Mouse (Mus musculus): ENCODE results near the gene Rnf103. TPM values are rescaled to one million over a fixed set of nuclear protein-coding genes. Genes with fewer than 3 reads are reported as not detected.

Rnf103 gene
- total and polyA plus RNA-seq, 2 experiments from 2014 or later, result 21.3 to 41.0 TPM

- 88% methylated on average over 2 of the region's 2 CpGs for WGBS
- no peak for DNase-seq
- Histone ChIP-seq H3K36me3 (ENCODE audit: insufficient read depth) (peaks cover 26% of the 10 kb centered on the region), H3K4me2 (ENCODE audit: low read depth) (no peak overlapping the region), H3K9ac (no peak overlapping the region), H3K4me1 (ENCODE audit: insufficient read depth) (no peaks in the 10 kb centered on the region), H3K27me3 (ENCODE audit: insufficient read depth, low read length) (no peaks in the 10 kb centered on the region), H3K9me3 (ENCODE audit: low read length) (no peaks in the 10 kb centered on the region), H3K4me3 (ENCODE audit: low read depth, low read length) (no peak overlapping the region), H3K27ac (ENCODE audit: low read depth, low read length) (no peak overlapping the region)
- TF ChIP-seq CTCF (IDR thresholded peaks at IDR 0.05; ENCODE audit: low read depth), result no peak
- ATAC-seq, result no peak
Observed at GRCm38 (mm10) chr6:71505671-71506070, 12.0 kb downstream of the Rnf103 start.

- peaks cover 7% of the 10 kb centered on the region; the same call in 1 of the 2 replicates for H3K36me3 ChIP-seq (ENCODE audit: insufficient read depth)
- 85% methylated on average over 4 of the region's 4 CpGs for WGBS
- no peaks in the 10 kb centered on the region for H3K27me3 ChIP-seq (ENCODE audit: insufficient read depth, low read length)
- H3K27ac ChIP-seq (ENCODE audit: low read depth, low read length), result no peak overlapping the region
- no peak for DNase-seq
- no peak for TF ChIP-seq CTCF (IDR thresholded peaks at IDR 0.05; ENCODE audit: low read depth)
- no peak overlapping the region for H3K9ac ChIP-seq
- no peaks in the 10 kb centered on the region for H3K4me1 ChIP-seq (ENCODE audit: insufficient read depth)
- H3K9me3 ChIP-seq (ENCODE audit: low read length), result no peaks in the 10 kb centered on the region
- no peak for ATAC-seq
- no peak overlapping the region for H3K4me3 ChIP-seq (ENCODE audit: low read depth, low read length)
- no peak overlapping the region for H3K4me2 ChIP-seq (ENCODE audit: low read depth)
Observed at GRCm38 (mm10) chr6:71519476-71519875, 25.8 kb downstream of the Rnf103 start.

GRCm38 (mm10) chr6:71525556-71525955 lies 31.9 kb downstream of the Rnf103 start:
- DNase-seq, result peak; percentile 70
- 43% methylated on average over 3 of the region's 3 CpGs for WGBS

GRCm38 (mm10) chr6:71527056-71527455 lies 33.4 kb downstream of the Rnf103 start:
- Histone ChIP-seq H3K27ac (ENCODE audit: low read depth, low read length) (no peak overlapping the region), H3K4me2 (ENCODE audit: low read depth) (no peak overlapping the region), H3K27me3 (ENCODE audit: insufficient read depth, low read length) (no peaks in the 10 kb centered on the region), H3K9ac (no peak overlapping the region), H3K4me1 (ENCODE audit: insufficient read depth) (no peaks in the 10 kb centered on the region), H3K36me3 (ENCODE audit: insufficient read depth) (0 out of 2 replicates have a peak, but pooled peaks cover 5% of the 10 kb centered on the region), H3K9me3 (ENCODE audit: low read length) (no peaks in the 10 kb centered on the region), H3K4me3 (ENCODE audit: low read depth, low read length) (no peak overlapping the region)
- ATAC-seq (no peak), DNase-seq (no peak)
- no peak for TF ChIP-seq CTCF (IDR thresholded peaks at IDR 0.05; ENCODE audit: low read depth)
- WGBS, result 89% methylated on average over 10 of the region's 10 CpGs

More at GRCm38 (mm10) chr6:71525556-71525955, 31.9 kb downstream of the Rnf103 start:
- Histone ChIP-seq H3K4me2 (ENCODE audit: low read depth) (no peak overlapping the region), H3K36me3 (ENCODE audit: insufficient read depth) (0 out of 2 replicates have a peak, but pooled peaks cover 5% of the 10 kb centered on the region), H3K9me3 (ENCODE audit: low read length) (no peaks in the 10 kb centered on the region), H3K9ac (no peak overlapping the region), H3K4me1 (ENCODE audit: insufficient read depth) (no peaks in the 10 kb centered on the region), H3K27me3 (ENCODE audit: insufficient read depth, low read length) (no peaks in the 10 kb centered on the region), H3K27ac (ENCODE audit: low read depth, low read length) (no peak overlapping the region), H3K4me3 (ENCODE audit: low read depth, low read length) (no peak overlapping the region)
- TF ChIP-seq CTCF (IDR thresholded peaks at IDR 0.05; ENCODE audit: low read depth), result no peak
- peak; percentile 86 for ATAC-seq

- TF ChIP-seq CTCF (IDR thresholded peaks at IDR 0.05; ENCODE audit: low read depth), result no peak
- Histone ChIP-seq H3K9me3 (ENCODE audit: low read length) (no peaks in the 10 kb centered on the region), H3K27me3 (ENCODE audit: insufficient read depth, low read length) (no peaks in the 10 kb centered on the region), H3K36me3 (ENCODE audit: insufficient read depth) (0 out of 2 replicates have a peak, but pooled peaks cover 5% of the 10 kb centered on the region), H3K9ac (no peak overlapping the region), H3K4me1 (ENCODE audit: insufficient read depth) (no peaks in the 10 kb centered on the region), H3K27ac (ENCODE audit: low read depth, low read length) (no peak overlapping the region), H3K4me2 (ENCODE audit: low read depth) (no peak overlapping the region), H3K4me3 (ENCODE audit: low read depth, low read length) (no peak overlapping the region)
- 87% methylated on average over 9 of the region's 9 CpGs for WGBS
- DNase-seq (no peak), ATAC-seq (no peak)
Observed at GRCm38 (mm10) chr6:71527826-71528225, 34.1 kb downstream of the Rnf103 start.

GRCm38 (mm10) chr6:71530176-71530575 lies 36.5 kb downstream of the Rnf103 start:
- Histone ChIP-seq H3K27ac (ENCODE audit: low read depth, low read length) (no peak overlapping the region), H3K9me3 (ENCODE audit: low read length) (no peaks in the 10 kb centered on the region)

GRCm38 (mm10) chr6:71537286-71537685 lies 43.6 kb downstream of the Rnf103 start:
- DNase-seq, result no peak
- Histone ChIP-seq H3K4me1 (ENCODE audit: insufficient read depth) (no peaks in the 10 kb centered on the region), H3K27me3 (ENCODE audit: insufficient read depth, low read length) (no peaks in the 10 kb centered on the region), H3K27ac (ENCODE audit: low read depth, low read length) (no peak overlapping the region), H3K36me3 (ENCODE audit: insufficient read depth) (no peaks in the 10 kb centered on the region), H3K4me2 (ENCODE audit: low read depth) (no peak overlapping the region), H3K4me3 (ENCODE audit: low read depth, low read length) (no peak overlapping the region), H3K9me3 (ENCODE audit: low read length) (no peaks in the 10 kb centered on the region), H3K9ac (no peak overlapping the region)
- ATAC-seq, result no peak
- no peak for TF ChIP-seq CTCF (IDR thresholded peaks at IDR 0.05; ENCODE audit: low read depth)

More at GRCm38 (mm10) chr6:71530176-71530575, 36.5 kb downstream of the Rnf103 start:
- no peak overlapping the region for H3K4me2 ChIP-seq (ENCODE audit: low read depth)
- no peak overlapping the region for H3K4me3 ChIP-seq (ENCODE audit: low read depth, low read length)
- no peak overlapping the region for H3K9ac ChIP-seq
- no peaks in the 10 kb centered on the region for H3K27me3 ChIP-seq (ENCODE audit: insufficient read depth, low read length)
- no peak for DNase-seq
- TF ChIP-seq CTCF (IDR thresholded peaks at IDR 0.05; ENCODE audit: low read depth), result no peak
- no peaks in the 10 kb centered on the region for H3K36me3 ChIP-seq (ENCODE audit: insufficient read depth)
- ATAC-seq, result no peak
- 84% methylated on average over 8 of the region's 8 CpGs for WGBS
- no peaks in the 10 kb centered on the region for H3K4me1 ChIP-seq (ENCODE audit: insufficient read depth)
